Mouse (Mus musculus): ENCODE results near the gene Edil3. TPM values are rescaled to one million over a fixed set of nuclear protein-coding genes. Genes with fewer than 3 reads are reported as not detected.
"Not testable (repeated sequence)": the region's sequence is repeated elsewhere in the genome, so short reads cannot be mapped to it uniquely, and the experiment has no call there.

Gene Edil3
- polyA plus RNA-seq, 1 experiment from 2014 or later, result 46.1 TPM

GRCm38 (mm10) chr13:89012500-89012899, 191.2 kb downstream of the Edil3 start:
- no peak overlapping the region for H3K4me3 ChIP-seq
- no peak overlapping the region for H3K9ac ChIP-seq
- no peaks in the 10 kb centered on the region for H3K4me1 ChIP-seq
- no peaks in the 10 kb centered on the region for H3K27me3 ChIP-seq (replicated peaks)
- no peak overlapping the region for H3K27ac ChIP-seq
- no peak overlapping the region for H3K4me2 ChIP-seq
- no peaks in the 10 kb centered on the region for H3K36me3 ChIP-seq (replicated peaks)
- no peaks in the 10 kb centered on the region for H3K9me3 ChIP-seq
- ATAC-seq (replicated peaks), result no peak

- Histone ChIP-seq H3K36me3 (replicated peaks) (no peaks in the 10 kb centered on the region), H3K9me3 (no peaks in the 10 kb centered on the region), H3K4me1 (no peaks in the 10 kb centered on the region; the same call in 1 of the 2 replicates), H3K4me2 (no peak overlapping the region), H3K27ac (no peak overlapping the region), H3K9ac (no peak overlapping the region), H3K4me3 (no peak overlapping the region), H3K27me3 (replicated peaks) (no peaks in the 10 kb centered on the region)
- whole genome bisulfite sequencing, result 30% methylated on average over 3 of the region's 3 CpGs
- no peak for ATAC-seq (replicated peaks)
Measured at GRCm38 (mm10) chr13:89029817-89030539, 208.7 kb downstream of the Edil3 start.

GRCm38 (mm10) chr13:89035711-89036110, 214.4 kb downstream of the Edil3 start:
- no peaks in the 10 kb centered on the region for H3K9me3 ChIP-seq
- WGBS, result 79% methylated on average over 2 of the region's 2 CpGs
- no peak overlapping the region for H3K9ac ChIP-seq
- no peak for ATAC-seq (replicated peaks)
- no peaks in the 10 kb centered on the region for H3K4me1 ChIP-seq
- no peaks in the 10 kb centered on the region for H3K27me3 ChIP-seq (replicated peaks)
- no peak overlapping the region for H3K4me2 ChIP-seq
- H3K27ac ChIP-seq, result no peak overlapping the region
- H3K36me3 ChIP-seq (replicated peaks), result no peaks in the 10 kb centered on the region
- H3K4me3 ChIP-seq, result no peak overlapping the region

GRCm38 (mm10) chr13:89041495-89041894, 220.2 kb downstream of the Edil3 start:
- no peak for ATAC-seq (replicated peaks)
- Histone ChIP-seq H3K27ac (no peak overlapping the region), H3K4me2 (no peak overlapping the region), H3K4me3 (no peak overlapping the region), H3K36me3 (replicated peaks) (no peaks in the 10 kb centered on the region), H3K4me1 (no peaks in the 10 kb centered on the region), H3K9ac (no peak overlapping the region), H3K27me3 (replicated peaks) (no peaks in the 10 kb centered on the region), H3K9me3 (no peaks in the 10 kb centered on the region)
- 100% methylated on average over 1 of the region's 1 CpGs for WGBS

- ATAC-seq (replicated peaks); H3K4me3 ChIP-seq; H3K4me2 ChIP-seq; H3K4me1 ChIP-seq; H3K36me3 ChIP-seq (replicated peaks); H3K27ac ChIP-seq; H3K27me3 ChIP-seq (replicated peaks); H3K9ac ChIP-seq; H3K9me3 ChIP-seq: not testable (repeated sequence)
Measured at GRCm38 (mm10) chr13:89070132-89070531, 248.9 kb downstream of the Edil3 start.

GRCm38 (mm10) chr13:89076212-89076611, 254.9 kb downstream of the Edil3 start:
- no peaks in the 10 kb centered on the region for H3K4me1 ChIP-seq
- no peaks in the 10 kb centered on the region for H3K9me3 ChIP-seq
- H3K4me2 ChIP-seq, result no peak overlapping the region
- no peaks in the 10 kb centered on the region for H3K27me3 ChIP-seq (replicated peaks)
- WGBS, result 48% methylated on average over 1 of the region's 1 CpGs
- no peak overlapping the region for H3K27ac ChIP-seq
- no peaks in the 10 kb centered on the region for H3K36me3 ChIP-seq (replicated peaks)
- no peak overlapping the region for H3K9ac ChIP-seq
- ATAC-seq (replicated peaks), result no peak
- H3K4me3 ChIP-seq, result no peak overlapping the region

GRCm38 (mm10) chr13:89105889-89106288, 284.6 kb downstream of the Edil3 start:
- H3K9me3 ChIP-seq, result no peaks in the 10 kb centered on the region
- no peaks in the 10 kb centered on the region for H3K4me1 ChIP-seq
- H3K9ac ChIP-seq, result no peak overlapping the region
- ATAC-seq (replicated peaks), result no peak
- no peaks in the 10 kb centered on the region for H3K36me3 ChIP-seq (replicated peaks)
- H3K4me3 ChIP-seq, result no peak overlapping the region
- no peaks in the 10 kb centered on the region for H3K27me3 ChIP-seq (replicated peaks)
- H3K27ac ChIP-seq, result no peak overlapping the region
- 74% methylated on average over 1 of the region's 1 CpGs for WGBS
- H3K4me2 ChIP-seq, result no peak overlapping the region

GRCm38 (mm10) chr13:89117551-89117950, 296.3 kb downstream of the Edil3 start:
- H3K4me1 ChIP-seq, result 0 out of 2 replicates have a peak, but pooled peaks cover 4% of the 10 kb centered on the region
- no peak overlapping the region for H3K9ac ChIP-seq
- H3K27ac ChIP-seq, result no peak overlapping the region
- WGBS, result 36% methylated on average over 2 of the region's 2 CpGs
- H3K9me3 ChIP-seq, result no peaks in the 10 kb centered on the region
- ATAC-seq (replicated peaks), result peak; percentile 37; the same call in 1 of the 2 replicates
- no peak overlapping the region for H3K4me3 ChIP-seq
- no peaks in the 10 kb centered on the region for H3K36me3 ChIP-seq (replicated peaks)
- H3K4me2 ChIP-seq, result no peak overlapping the region
- no peaks in the 10 kb centered on the region for H3K27me3 ChIP-seq (replicated peaks)

- 51% methylated on average over 8 of the region's 8 CpGs for WGBS
- ATAC-seq (replicated peaks), result peak; percentile 77; the same call in 1 of the 2 replicates
Measured at GRCm38 (mm10) chr13:89119809-89120208, 298.5 kb downstream of the Edil3 start.

GRCm38 (mm10) chr13:89122511-89123253, 301.4 kb downstream of the Edil3 start:
- Histone ChIP-seq H3K9me3 (no peaks in the 10 kb centered on the region), H3K36me3 (replicated peaks) (no peaks in the 10 kb centered on the region), H3K27ac (no peak overlapping the region), H3K9ac (no peak overlapping the region), H3K27me3 (replicated peaks) (no peaks in the 10 kb centered on the region), H3K4me2 (no peak overlapping the region), H3K4me3 (no peak overlapping the region), H3K4me1 (no peaks in the 10 kb centered on the region)
- 0 out of 2 replicates have a peak, but pooled peaks have one; percentile 21 for ATAC-seq (replicated peaks)
- 46% methylated on average over 6 of the region's 6 CpGs for WGBS

More at GRCm38 (mm10) chr13:89119809-89120208, 298.5 kb downstream of the Edil3 start:
- Histone ChIP-seq H3K36me3 (replicated peaks) (no peaks in the 10 kb centered on the region), H3K4me2 (no peak overlapping the region), H3K9me3 (no peaks in the 10 kb centered on the region), H3K27ac (no peak overlapping the region), H3K4me1 (0 out of 2 replicates have a peak, but pooled peaks cover 4% of the 10 kb centered on the region), H3K27me3 (replicated peaks) (no peaks in the 10 kb centered on the region), H3K9ac (no peak overlapping the region), H3K4me3 (no peak overlapping the region)

GRCm38 (mm10) chr13:89123396-89123795, 302.1 kb downstream of the Edil3 start:
- Histone ChIP-seq H3K9ac (no peak overlapping the region), H3K4me1 (no peaks in the 10 kb centered on the region), H3K36me3 (replicated peaks) (no peaks in the 10 kb centered on the region), H3K27ac (no peak overlapping the region), H3K9me3 (no peaks in the 10 kb centered on the region), H3K27me3 (replicated peaks) (no peaks in the 10 kb centered on the region), H3K4me2 (no peak overlapping the region), H3K4me3 (no peak overlapping the region)
- ATAC-seq (replicated peaks), result no peak
- WGBS, result 77% methylated on average over 5 of the region's 5 CpGs

GRCm38 (mm10) chr13:89146056-89146547, 324.8 kb downstream of the Edil3 start:
- peak; percentile 75 for ATAC-seq (replicated peaks)
- H3K9ac ChIP-seq, result no peak overlapping the region
- H3K4me3 ChIP-seq, result no peak overlapping the region
- no peaks in the 10 kb centered on the region for H3K27me3 ChIP-seq (replicated peaks)
- H3K4me1 ChIP-seq, result peaks cover 6% of the 10 kb centered on the region; the same call in 1 of the 2 replicates
- 12% methylated on average over 4 of the region's 4 CpGs for WGBS
- no peak overlapping the region for H3K4me2 ChIP-seq
- H3K9me3 ChIP-seq, result no peaks in the 10 kb centered on the region
- no peaks in the 10 kb centered on the region for H3K36me3 ChIP-seq (replicated peaks)
- H3K27ac ChIP-seq, result no peak overlapping the region; the same call in 1 of the 2 replicates

Measured in midbrain, embryonic 15.5 days (tissue).